Mouse (Mus musculus) G1E-ER4 (cell line): ENCODE data around the gene Slc22a8. TPM values are rescaled to one million over a fixed set of nuclear protein-coding genes. Genes with fewer than 3 reads are reported as not detected.

Experiments
- GATA1 ChIP-seq: IDR thresholded peaks from one replicate; pipeline ENCODE4 v1.8.0; 2012; ENCODE audit warnings: low read length, inconsistent platforms
- polyA plus RNA-seq: library from polyadenylated mRNA; stranded (reverse); fragments of >175 nt; gene quantifications from 2 replicates; pipeline ENCODE4 v1.2.3, GENCODE M21; 2012

Slc22a8 gene
- polyA plus RNA-seq, 1 experiment: not detected

GRCm38 (mm10) chr19:8587315-8587714 lies 3.7 kb upstream of the Slc22a8 start:
- no peak for TF ChIP-seq GATA1

- TF ChIP-seq GATA1: no peak
Observed at GRCm38 (mm10) chr19:8592155-8592554, 1.1 kb downstream of the Slc22a8 start.

GRCm38 (mm10) chr19:8592873-8593408 lies 1.9 kb downstream of the Slc22a8 start:
- TF ChIP-seq GATA1: no peak

- no peak for TF ChIP-seq GATA1
Observed at GRCm38 (mm10) chr19:8593833-8594232, 2.8 kb downstream of the Slc22a8 start.

GRCm38 (mm10) chr19:8594518-8594917 lies 3.5 kb downstream of the Slc22a8 start:
- TF ChIP-seq GATA1: no peak

GRCm38 (mm10) chr19:8597269-8597668 lies 6.2 kb downstream of the Slc22a8 start:
- TF ChIP-seq GATA1: no peak

GRCm38 (mm10) chr19:8599229-8599628 lies 8.2 kb downstream of the Slc22a8 start:
- no peak for TF ChIP-seq GATA1

- no peak for TF ChIP-seq GATA1
Observed at GRCm38 (mm10) chr19:8601922-8602321, 10.9 kb downstream of the Slc22a8 start.

GRCm38 (mm10) chr19:8602914-8603313 lies 11.9 kb downstream of the Slc22a8 start:
- TF ChIP-seq GATA1: peak; percentile 88

- TF ChIP-seq GATA1: no peak
Observed at GRCm38 (mm10) chr19:8604536-8605240, 13.6 kb downstream of the Slc22a8 start.

- no peak for TF ChIP-seq GATA1
Observed at GRCm38 (mm10) chr19:8605241-8605558, 14.1 kb downstream of the Slc22a8 start.

GRCm38 (mm10) chr19:8611358-8612123 lies 20.5 kb downstream of the Slc22a8 start:
- TF ChIP-seq GATA1: no peak

- TF ChIP-seq GATA1: no peak
Observed at GRCm38 (mm10) chr19:8613111-8613510, 22.1 kb downstream of the Slc22a8 start.

- TF ChIP-seq GATA1: no peak
Observed at GRCm38 (mm10) chr19:8614343-8614742, 23.3 kb downstream of the Slc22a8 start.

- TF ChIP-seq GATA1: no peak
Observed at GRCm38 (mm10) chr19:8616314-8616713, 25.3 kb downstream of the Slc22a8 start.

GRCm38 (mm10) chr19:8617904-8618303 lies 26.9 kb downstream of the Slc22a8 start, which contains the start of gene Slc22a6:
TSS of gene Slc22a6 (plus strand) at chr19:8618039.
- TF ChIP-seq GATA1: no peak

GRCm38 (mm10) chr19:8621098-8621497 lies 30.0 kb downstream of the Slc22a8 start:
- TF ChIP-seq GATA1: no peak
